Mouse (Mus musculus) G1E-ER4 (cell line): ENCODE measurements at regions not wholly inside any gene's neighbourhood (a gene's known extent, or its start where the extent isn't known, plus 50 kb on each side); places are given as distances from the start of the nearest gene placed in this dataset.

Source experiments
- GATA1 ChIP-seq: IDR thresholded peaks from one replicate; pipeline ENCODE4 v1.8.0; 2012; ENCODE audit warnings: low read length, inconsistent platforms

DNA sequence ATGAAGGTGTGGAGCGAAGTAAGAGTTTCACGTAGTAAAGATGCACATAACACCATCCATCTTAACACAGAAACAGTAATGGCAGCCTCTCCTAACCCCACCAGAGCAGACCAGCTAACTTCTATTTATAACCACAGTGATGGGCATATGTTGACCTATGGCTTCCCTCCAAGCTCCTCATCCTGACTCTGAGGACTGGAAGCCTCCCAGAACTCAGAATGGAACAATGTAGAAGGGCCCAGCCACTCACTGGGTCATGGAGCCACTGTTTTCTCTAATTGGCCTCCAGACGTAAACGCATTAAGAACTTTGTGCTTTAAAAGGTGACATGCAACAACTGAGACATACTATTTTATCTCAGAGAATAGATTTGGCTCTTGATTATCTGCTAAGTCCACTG is 77.0 kb downstream of the Irs2 start:
- TF ChIP-seq GATA1: no peak

DNA sequence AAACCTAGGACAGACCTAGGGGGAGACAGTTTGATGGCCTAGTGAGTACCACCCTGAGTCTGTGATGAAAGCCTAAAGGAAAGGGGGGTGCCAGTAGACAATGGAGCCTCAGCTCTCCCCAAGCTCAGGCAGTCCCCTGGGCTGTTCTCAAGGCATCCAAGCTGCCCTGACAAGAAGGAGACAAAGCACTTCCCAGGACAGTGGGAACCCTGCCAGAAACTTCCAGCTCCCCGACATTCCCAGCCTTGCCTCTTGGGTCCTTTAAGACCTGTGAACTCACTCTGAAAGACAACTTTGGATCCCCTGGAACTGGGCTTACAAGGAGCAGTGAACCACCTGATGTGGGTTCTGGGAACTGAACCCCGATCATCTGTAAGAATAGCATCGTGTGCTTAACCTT is 79.4 kb downstream of the Irs2 start:
- TF ChIP-seq GATA1: no peak

DNA sequence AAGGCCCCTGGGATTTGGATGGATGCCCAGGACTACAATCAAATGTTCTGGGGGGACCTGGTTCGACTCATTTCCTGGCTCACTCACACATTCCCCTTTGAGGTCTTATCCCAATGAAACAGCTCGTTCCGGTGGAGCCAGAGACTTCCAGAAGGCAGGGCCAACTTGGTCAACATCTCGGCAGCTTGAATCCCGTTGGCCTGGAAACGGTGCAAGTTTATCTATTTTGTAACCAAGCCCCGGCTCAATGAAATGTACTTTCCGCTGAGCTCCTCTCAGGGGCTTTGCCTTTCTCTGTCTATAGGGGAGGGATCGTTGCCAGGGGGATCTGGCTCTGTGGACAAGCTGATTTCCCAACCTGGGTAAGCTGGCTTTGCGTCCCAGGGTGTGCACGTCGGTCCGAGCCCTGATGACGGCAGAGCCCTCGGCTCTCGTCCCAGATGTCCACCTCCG is 79.9 kb downstream of the Irs2 start:
- no peak for TF ChIP-seq GATA1

DNA sequence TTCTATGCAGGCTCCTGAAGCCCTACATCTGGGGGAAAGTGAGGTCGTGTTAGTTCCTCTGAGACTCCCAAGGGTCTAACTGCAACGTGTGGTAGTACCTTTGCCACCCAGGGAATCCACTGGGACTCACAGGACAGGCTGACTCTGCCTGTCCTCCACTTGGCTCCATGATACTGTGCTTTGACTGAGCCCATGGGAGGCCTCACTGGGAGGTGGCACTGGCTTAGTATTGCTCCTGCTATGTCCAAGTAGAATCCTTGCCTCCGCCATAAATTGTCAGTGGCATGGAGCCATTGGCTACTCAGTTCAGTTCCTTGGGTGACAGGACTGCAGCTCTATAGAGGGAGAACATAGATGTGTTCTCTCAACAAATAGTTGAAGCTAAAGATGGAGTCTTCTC is 81.1 kb downstream of the Irs2 start:
- TF ChIP-seq GATA1: no peak

DNA sequence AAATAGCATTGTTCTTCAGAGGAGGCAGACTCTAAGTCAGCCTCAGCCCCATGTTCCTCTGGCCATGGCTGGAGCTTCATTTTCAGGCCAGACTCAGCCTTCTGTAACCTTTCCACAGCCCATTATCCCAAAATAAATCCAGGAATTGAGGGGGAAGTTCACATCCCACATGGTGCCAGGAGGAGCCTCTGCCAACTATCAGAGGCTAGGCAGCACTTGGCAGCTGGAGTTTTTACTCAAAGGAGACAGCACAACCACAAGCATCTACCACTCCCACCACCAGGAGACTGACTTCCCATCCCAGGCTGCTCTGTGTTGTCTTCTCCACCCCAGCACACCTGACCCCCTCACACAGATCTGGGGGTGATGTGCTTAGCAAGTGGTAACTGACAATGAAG is 81.7 kb downstream of the Irs2 start:
- no peak for TF ChIP-seq GATA1

DNA sequence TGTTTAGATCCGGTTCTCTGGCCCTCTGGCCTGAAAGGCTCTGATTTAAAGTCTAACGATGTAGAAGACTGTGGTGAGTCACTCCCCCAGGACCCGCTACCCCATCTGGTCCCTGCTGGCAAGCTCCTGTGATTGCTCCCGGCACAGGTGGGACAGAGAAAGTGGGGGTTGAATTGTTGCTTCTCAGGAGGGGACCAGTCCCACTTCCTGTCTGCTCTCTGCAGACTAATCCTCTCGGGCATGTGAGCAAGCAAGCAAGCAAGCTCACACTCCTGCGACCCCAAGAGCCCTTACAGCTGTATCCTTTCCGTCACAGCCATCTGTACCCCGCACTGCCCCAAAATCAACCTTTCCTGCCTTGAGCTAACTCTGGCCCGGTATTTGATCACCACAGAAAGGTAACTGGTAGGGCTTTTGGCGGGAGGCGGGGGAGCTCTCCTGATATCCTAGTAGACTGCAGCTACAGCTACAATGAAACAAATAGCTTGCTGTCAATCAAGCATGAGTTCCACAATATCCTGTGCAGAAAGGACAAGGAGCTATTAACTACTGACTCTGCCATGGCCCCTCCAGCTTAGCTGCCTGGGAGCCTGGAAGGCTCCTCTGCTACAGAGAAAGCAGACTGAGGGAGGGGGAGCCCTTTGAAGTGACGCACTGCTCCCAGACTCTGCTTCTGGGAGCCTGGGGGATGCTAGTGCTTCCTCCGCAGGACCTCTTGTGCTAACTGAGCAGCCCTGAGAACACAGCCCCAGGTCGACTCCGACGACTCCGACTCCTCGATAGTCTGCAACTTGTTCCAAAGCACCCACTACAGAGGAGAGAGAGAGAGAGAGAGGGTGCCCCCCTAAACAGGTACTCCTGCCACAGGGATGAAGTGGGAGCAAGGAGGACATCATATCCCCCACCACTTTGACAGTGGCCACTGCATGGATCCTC is 82.4 kb downstream of the Irs2 start:
- TF ChIP-seq GATA1: no peak

DNA sequence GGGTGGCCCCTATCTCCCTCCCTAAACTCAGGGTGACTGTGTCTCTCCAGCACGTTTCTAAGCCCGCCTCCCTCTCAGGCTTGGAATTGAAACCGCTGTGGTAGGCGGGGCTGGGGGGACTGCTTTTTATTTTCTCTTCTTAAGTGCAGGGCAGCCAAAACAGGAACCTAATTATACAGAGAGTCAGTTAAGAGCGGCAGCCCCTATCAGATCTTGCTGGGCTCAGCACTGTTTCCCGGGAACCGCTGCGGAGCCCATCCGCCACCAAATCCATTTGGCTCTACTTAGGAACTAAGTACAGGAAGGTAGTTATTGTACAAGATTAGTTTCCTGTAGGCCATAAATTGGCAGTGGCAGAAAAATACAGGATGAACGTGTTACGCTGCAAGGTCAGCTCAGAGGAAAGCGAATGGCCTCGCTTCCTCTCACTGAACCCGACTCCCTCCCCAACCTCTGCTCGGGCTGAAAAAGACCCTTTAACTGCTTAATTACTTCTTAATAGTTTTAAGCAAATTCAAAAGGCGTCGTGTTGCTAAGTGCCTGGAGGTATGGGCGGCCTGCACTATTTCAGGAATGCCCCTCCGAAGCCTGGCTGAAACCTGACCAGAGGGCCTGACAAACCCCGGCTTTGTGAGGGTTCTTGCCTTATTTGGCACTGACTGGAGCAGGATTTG is 83.6 kb downstream of the Irs2 start:
- no peak for TF ChIP-seq GATA1

DNA sequence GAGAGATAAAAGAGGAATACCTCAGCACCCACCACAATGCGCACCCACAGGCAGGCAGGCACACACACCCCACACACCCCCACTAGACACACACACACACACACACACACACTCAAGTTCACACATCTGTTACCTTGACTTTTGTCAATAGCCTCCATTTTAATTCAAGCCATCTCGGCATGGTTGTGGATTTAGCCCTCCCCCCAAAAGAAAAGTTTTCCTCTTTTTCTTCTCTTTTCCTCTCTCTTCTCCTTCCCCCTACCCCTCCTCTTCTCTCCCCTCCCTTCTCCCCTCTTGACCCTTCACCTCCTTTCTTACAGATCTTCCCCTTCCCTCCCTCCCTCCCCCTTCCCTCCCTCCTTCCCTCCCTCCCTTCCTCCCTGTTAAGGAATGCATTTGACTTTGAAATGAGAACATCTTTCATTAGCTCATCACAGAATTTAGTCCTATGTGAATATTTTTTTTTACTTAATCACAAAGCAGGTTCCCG is 84.2 kb downstream of the Irs2 start:
- no peak for TF ChIP-seq GATA1

DNA sequence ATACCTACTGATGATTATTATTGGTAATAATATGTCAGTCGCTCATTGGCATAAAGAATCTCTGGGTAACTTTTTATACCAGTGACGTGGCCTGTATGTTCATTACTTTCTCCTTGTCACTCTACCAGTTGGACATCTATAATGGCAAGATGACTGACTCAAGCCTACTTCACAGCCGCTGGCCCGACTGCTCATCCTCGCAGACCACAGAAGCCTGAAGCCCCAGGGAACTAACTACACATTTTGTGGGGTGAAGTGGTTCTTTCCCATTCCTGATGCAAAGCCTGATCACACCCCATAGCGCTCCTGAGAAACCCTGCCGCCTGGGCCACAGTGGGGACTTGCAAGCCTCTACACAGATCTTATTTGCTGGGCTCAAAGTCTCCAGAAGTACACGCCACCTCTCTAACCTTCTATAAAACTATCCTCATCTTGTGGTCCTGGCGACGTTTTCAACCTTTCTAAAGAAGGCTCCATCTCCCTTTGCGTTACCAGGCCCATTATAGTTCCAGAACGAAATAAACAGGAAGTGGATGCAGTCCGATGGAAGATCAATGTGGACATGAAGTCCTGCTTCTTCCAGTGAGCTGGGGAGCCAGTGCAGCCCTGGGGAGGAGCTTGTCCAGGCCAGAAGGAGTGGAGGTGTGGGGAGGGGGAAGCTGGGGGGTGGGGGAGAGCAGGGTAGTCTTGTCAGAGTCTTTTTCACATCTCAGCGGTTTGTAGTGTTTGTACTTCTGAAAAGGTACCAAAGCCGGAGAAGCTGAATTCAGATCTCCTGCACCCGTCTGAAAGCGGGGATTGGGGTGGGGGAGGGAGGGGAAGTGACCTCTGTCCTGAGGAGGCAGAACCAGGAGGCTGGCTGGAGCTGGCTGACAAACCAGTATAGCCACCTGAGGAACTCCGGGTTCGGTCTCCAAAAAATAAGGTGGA is 84.9 kb downstream of the Irs2 start:
- no peak for TF ChIP-seq GATA1

DNA sequence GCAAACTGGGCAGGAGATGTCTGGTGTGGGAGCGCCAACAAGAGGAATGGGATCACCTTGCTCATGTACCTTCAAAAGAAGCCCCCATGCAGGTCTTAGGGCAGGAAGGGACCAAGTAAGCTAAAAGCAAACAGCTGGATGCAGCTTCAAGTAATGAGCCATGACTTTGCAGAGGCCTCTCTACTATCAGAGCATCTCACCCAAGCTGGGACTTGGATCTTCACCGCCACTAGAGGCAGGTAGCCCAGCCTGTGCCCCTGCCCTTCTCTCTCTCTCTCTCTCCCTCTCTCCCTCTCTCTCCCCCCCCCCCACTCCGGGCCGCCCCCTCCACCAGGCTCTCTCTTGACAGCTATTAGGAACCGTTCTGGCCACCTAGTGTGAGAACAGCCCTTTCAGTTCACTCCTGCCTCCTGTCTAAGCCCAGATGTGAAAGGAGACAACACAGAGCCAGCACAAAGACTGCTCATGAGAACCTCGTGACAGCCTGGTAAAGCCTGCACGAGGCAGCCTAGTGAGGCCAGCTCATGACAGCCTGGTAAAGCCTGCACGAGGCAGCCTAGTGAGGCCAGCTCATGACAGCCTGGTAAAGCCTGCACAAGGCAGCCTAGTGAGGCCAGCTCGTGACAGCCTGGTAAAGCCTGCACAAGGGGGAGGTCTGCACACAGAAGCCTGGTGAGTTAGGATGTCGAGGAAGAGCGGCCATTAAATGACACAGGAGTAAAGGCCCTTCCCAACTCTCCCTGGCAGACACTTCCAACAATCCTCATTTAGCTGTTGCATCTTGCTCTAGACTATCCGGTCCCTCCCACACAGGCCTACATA is 85.8 kb downstream of the Irs2 start:
- TF ChIP-seq GATA1: no peak

DNA sequence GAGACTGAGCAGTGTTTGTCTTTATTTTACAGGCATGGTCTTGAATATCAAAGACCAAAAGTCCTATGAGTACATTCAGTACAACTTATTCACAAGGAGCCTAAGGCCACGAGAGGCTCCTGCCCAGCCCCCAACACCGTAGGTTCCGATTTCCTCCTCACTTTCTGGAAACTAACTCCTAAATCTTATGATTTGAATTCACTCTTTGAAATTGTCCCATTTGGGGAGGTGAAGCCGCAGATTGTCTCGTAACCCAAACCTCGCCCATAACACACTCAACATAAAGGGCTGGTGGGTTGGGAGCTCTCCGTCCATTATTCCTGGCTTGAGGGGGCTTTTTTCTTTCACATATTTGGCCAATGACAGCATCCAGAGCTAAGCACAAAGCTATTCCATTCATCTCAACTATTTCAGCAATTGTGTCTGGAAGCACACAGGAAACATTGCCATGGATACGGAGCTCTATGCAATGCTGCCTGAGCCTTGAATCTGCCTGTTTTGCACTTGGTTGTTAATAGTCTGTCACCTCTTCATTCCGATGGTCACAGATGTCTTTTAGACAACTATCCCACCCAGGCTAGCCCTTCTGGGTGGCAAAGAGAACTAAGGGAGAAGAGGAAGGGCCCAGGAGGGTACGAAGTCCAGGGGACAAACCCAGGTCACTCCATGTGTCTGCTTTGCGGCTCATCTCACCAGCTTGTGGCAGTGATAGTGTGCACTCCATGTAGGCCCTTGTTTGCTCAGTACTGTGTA is 86.6 kb downstream of the Irs2 start:
- no peak for TF ChIP-seq GATA1

DNA sequence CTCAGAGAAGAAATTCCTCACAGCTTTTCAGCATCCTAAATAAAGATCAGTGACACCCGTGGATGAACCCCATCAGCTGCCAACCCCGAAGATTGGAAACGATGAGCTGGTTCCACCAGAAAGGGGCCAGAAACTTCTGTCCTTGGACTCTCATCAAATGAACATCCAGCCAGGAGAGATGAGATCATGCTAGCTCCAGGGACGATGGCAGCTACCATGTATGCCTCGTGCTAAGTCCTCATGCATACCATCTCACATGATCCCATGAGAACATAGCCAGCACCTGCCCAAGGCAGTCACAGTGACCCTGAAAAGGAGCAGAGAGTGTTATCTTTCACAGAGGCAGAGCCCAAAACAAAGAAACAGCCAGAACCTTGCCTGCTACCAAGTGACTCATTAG is 88.6 kb downstream of the Irs2 start:
- TF ChIP-seq GATA1: no peak

DNA sequence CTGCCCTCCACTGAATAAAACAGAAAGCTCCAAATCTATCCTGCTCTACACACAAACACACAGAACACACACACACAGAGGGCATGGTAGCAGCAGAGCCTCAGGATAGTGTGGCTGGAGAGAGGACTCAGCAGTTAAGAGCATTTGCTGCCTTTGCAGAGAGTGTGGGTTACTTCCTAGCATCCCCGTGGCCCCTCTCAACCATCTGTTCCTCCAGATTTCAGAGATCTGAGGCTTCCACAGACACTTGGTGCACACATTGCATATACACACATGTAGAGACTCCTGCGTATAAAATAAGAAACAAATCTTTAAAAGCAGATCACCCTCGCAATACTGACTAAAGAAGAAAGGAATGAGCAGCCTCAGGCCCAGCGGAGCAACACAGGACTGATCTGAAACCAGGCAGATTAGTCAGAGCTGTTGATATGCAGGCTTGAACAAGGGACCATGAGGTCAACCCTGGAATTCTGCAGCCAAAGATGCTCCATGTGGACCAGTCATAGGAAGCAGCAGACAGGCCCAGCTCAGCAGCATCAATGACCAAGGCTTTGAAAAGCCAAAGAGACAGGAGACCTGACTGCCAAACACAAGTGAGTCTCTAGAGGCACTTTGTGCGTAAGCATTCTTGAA is 89.7 kb downstream of the Irs2 start:
- TF ChIP-seq GATA1: no peak
